Mouse (Mus musculus) forebrain, postnatal 0 days (tissue): ENCODE data around the gene Ttc30a1. TPM values are rescaled to one million over a fixed set of nuclear protein-coding genes. Genes with fewer than 3 reads are reported as not detected.
"Not testable (repeated sequence)": the region's sequence is repeated elsewhere in the genome, so short reads cannot be mapped to it uniquely, and the experiment has no call there.

Experiments
- ATAC-seq: fragments of 200-750 bp; cut with Nextera tagmentation; 2 replicates; pipeline ENCODE4 v1.8.0; 2017; ENCODE audit warnings: mild to moderate bottlenecking, moderate library complexity
- DNase-seq: peaks from one replicate; pipeline ENCODE4 v3.0.0-alpha.2; 2015
- H3K27ac ChIP-seq: fragments of 300-500 bp; sonication (generic); 2 replicates; pipeline ENCODE4 v1.5.1; 2014; ENCODE audit warnings: low read depth, mild to moderate bottlenecking, antibody characterized with exemption, low read length, moderate library complexity, mixed read lengths
- H3K27me3 ChIP-seq: fragments of 300-500 bp; sonication (generic); 2 replicates; pipeline ENCODE4 v1.6.1; 2014; ENCODE audit warnings: mild to moderate bottlenecking, low read length, mixed read lengths; ENCODE audit not compliant: insufficient read depth
- H3K36me3 ChIP-seq: fragments of 300-500 bp; sonication (generic); 2 replicates; pipeline ENCODE4 v1.6.1; 2014; ENCODE audit warnings: mild to moderate bottlenecking, moderate library complexity; ENCODE audit not compliant: insufficient read depth
- H3K4me1 ChIP-seq: fragments of 300-500 bp; sonication (generic); 2 replicates; pipeline ENCODE4 v1.6.1; 2014; ENCODE audit warnings: antibody characterized with exemption; ENCODE audit not compliant: insufficient read depth
- H3K4me2 ChIP-seq: fragments of 300-500 bp; sonication (generic); 2 replicates; pipeline ENCODE4 v1.6.1; 2014; ENCODE audit warnings: low read depth, mild to moderate bottlenecking, moderate library complexity
- H3K4me3 ChIP-seq: fragments of 300-500 bp; sonication (generic); 2 replicates; pipeline ENCODE4 v1.5.1; 2014; ENCODE audit warnings: low read depth, low read length, mixed read lengths
- H3K9ac ChIP-seq: fragments of 300-500 bp; sonication (generic); 2 replicates; pipeline ENCODE4 v1.6.1; 2014; ENCODE audit warnings: mild to moderate bottlenecking
- H3K9me3 ChIP-seq: fragments of 300-500 bp; sonication (generic); 2 replicates; pipeline ENCODE4 v1.6.1; 2016; ENCODE audit warnings: low read length
- CTCF ChIP-seq: sonication (generic); IDR thresholded peaks from 2 replicates; pipeline ENCODE4 v1.5.1; 2016; ENCODE audit warnings: antibody characterized with exemption, control low read depth, low read depth
- WGBS: fragments of 180-500 bp; shearing (Covaris S2); extraction: QIAGEN DNeasy Blood & Tissue Kit; methylation state at CpG from one replicate; pipeline ENCODE4 v1.1.7; 2014; 5-methylcytosine and 5-hydroxymethylcytosine counted together
- polyA plus RNA-seq: library from polyadenylated mRNA; unstranded; fragments of >200 nt; fragmentation: Nextera tagmentation; extraction: Ambion mirVana; gene quantifications from 2 replicates; pipeline ENCODE4 v1.2.1, GENCODE M21; 2015
- total RNA-seq: library from RNA; depleted of rRNA; stranded (reverse); fragments of >200 nt; gene quantifications from 2 replicates; pipeline ENCODE4 v1.2.3, GENCODE M21; 2014

Ttc30a1 gene
- total and polyA plus RNA-seq, 2 experiments from 2014 or later, result 4.8 to 10.9 TPM

GRCm38 (mm10) chr2:75959850-75960365 lies 21.9 kb downstream of the Ttc30a1 start:
- peak; percentile 52; the same call in 1 of the 2 replicates for ATAC-seq
- no peaks in the 10 kb centered on the region for H3K36me3 ChIP-seq

DNA sequence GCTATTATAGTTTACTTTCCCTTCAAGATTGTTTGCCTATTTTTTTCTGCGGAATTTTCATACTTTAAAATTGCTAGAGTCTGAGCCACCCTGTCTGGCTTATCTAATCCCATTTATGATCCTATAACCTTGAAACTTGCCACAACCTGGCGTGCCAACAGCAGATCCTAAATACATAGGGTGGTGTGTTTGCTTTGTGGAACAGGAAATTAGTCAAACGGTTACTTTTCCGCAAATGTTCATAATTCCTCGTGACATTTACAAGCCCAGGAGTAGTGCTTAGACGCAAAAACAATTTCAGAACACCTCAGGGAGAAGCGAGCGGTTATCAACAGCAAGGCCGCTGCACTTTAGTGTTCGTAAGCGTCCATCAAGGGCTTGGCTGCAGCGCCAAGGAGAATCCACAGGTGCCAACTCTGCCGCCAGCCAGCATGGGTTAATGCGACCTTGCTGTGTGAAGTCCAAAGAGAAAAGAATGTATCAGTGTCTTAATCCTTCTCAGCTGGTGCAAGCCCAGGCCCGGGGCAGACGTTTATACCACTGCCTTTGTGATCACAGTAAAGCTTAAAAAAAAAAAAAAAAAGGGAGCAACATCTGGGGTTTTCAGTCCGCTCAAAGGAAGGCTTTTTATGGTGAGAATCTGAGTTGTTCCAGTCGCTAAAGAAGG lies 22.5 kb downstream of the Ttc30a1 start:
- 0 out of 2 replicates have a peak overlapping the region, but pooled peaks have one; percentile 40 for H3K27ac ChIP-seq
- 25% methylated on average over 18 of the region's 18 CpGs for WGBS
- peak overlapping the region; percentile 42 for H3K4me2 ChIP-seq
- ATAC-seq (no peak), DNase-seq (no peak)
- H3K4me1 ChIP-seq, result peaks cover 15% of the 10 kb centered on the region
- no peak overlapping the region for H3K4me3 ChIP-seq
- no peaks in the 10 kb centered on the region for H3K9me3 ChIP-seq
- H3K36me3 ChIP-seq, result no peaks in the 10 kb centered on the region
- no peaks in the 10 kb centered on the region for H3K27me3 ChIP-seq
- TF ChIP-seq CTCF, result no peak
- 0 out of 2 replicates have a peak overlapping the region, but pooled peaks have one; percentile 10 for H3K9ac ChIP-seq

More at GRCm38 (mm10) chr2:75959850-75960365, 21.9 kb downstream of the Ttc30a1 start:
- 9% methylated on average over 15 of the region's 15 CpGs for WGBS
- H3K4me3 ChIP-seq, result no peak overlapping the region
- H3K27me3 ChIP-seq, result no peaks in the 10 kb centered on the region
- H3K27ac ChIP-seq, result peak overlapping the region; percentile 40
- no peak for TF ChIP-seq CTCF
- peaks cover 21% of the 10 kb centered on the region for H3K4me1 ChIP-seq
- H3K9ac ChIP-seq, result no peak overlapping the region
- no peaks in the 10 kb centered on the region for H3K9me3 ChIP-seq
- peak overlapping the region; percentile 42 for H3K4me2 ChIP-seq
- DNase-seq, result peak; percentile 65

- Histone ChIP-seq H3K4me3 (no peak overlapping the region), H3K27ac (no peak overlapping the region), H3K27me3 (no peaks in the 10 kb centered on the region), H3K4me1 (peaks cover 13% of the 10 kb centered on the region), H3K4me2 (no peak overlapping the region), H3K36me3 (no peaks in the 10 kb centered on the region), H3K9me3 (no peaks in the 10 kb centered on the region), H3K9ac (no peak overlapping the region)
- WGBS, result 50% methylated on average over 14 of the region's 14 CpGs
- DNase-seq, result no peak
- ATAC-seq, result no peak
- no peak for TF ChIP-seq CTCF
Observed at GRCm38 (mm10) chr2:75955709-75956108, 26.1 kb downstream of the Ttc30a1 start.

GRCm38 (mm10) chr2:75953320-75953719 lies 28.4 kb downstream of the Ttc30a1 start:
- Histone ChIP-seq H3K4me1 (no peaks in the 10 kb centered on the region), H3K36me3 (no peaks in the 10 kb centered on the region), H3K27me3 (no peaks in the 10 kb centered on the region), H3K4me2 (no peak overlapping the region), H3K4me3 (no peak overlapping the region), H3K9ac (no peak overlapping the region), H3K9me3 (no peaks in the 10 kb centered on the region), H3K27ac (no peak overlapping the region)
- TF ChIP-seq CTCF, result no peak
- WGBS, result 87% methylated on average over 5 of the region's 5 CpGs
- DNase-seq (no peak), ATAC-seq (no peak)

GRCm38 (mm10) chr2:75950685-75951084 lies 31.1 kb downstream of the Ttc30a1 start:
- 92% methylated on average over 8 of the region's 8 CpGs for WGBS
- H3K4me1 ChIP-seq, result no peaks in the 10 kb centered on the region
- H3K9ac ChIP-seq, result no peak overlapping the region
- no peak for TF ChIP-seq CTCF
- DNase-seq (no peak), ATAC-seq (no peak)
- no peaks in the 10 kb centered on the region for H3K9me3 ChIP-seq
- no peak overlapping the region for H3K27ac ChIP-seq
- no peaks in the 10 kb centered on the region for H3K27me3 ChIP-seq
- no peaks in the 10 kb centered on the region for H3K36me3 ChIP-seq
- H3K4me3 ChIP-seq, result no peak overlapping the region
- no peak overlapping the region for H3K4me2 ChIP-seq

DNA sequence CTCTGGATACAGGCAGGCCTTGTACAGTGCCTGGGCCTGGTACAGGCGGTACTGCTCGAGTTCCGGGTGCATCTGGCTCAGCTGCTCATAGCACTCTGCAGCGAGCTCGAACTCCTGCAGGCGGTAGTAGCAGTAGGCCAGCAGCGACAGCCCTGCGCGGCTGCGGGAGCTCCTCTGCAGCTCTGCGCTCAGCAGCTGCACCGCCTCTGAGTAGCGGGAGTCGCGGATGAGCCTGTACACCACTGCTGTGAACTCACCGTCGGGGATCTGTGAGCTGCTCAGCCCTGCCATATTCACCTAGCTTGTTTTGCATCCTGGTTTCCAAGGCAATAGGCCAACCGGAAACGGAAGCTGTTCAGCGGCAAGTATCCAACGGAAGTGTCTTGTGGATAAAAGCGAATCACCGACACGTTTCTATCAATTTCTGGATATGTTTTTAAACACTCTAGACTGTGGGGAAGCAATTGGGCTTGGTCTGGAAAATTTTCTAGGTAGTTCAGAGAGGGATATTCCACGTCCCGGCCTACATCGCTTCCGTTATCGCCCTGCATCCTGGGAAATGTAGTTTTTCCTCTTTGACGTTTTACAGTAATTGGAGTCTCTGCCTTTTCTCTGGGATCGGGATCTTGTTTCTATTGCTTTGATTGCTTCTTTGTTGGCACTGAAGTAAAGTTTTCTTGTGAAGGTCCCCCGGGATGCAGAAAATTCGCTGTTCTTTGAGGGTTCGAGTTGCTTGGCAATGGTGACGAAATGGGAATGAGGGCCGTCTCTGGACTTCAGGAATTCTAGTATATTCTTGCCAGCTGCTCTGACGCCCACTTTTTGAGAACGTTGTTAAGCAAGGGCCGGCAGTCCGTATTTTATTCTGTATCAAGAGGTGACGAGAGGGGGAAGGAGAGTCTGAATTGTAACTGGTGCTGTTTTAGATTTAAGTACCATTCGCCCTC lies 43.4 kb downstream of the Ttc30a1 start, which contains the start of gene Ttc30b:
Gene Ttc30b, minus strand, starts transcription at position 469 of the 947 bp plus-strand sequence.
- Histone ChIP-seq H3K9ac (peak within 1 kb of the TSS; percentile 64), H3K27me3 (no peaks in the 10 kb centered on the region), H3K27ac (peak within 1 kb of the TSS; percentile 92), H3K4me1 (no peaks in the 10 kb centered on the region), H3K9me3 (no peaks in the 10 kb centered on the region), H3K36me3 (no peaks in the 10 kb centered on the region), H3K4me3 (peak within 1 kb of the TSS; percentile 53), H3K4me2 (peak within 1 kb of the TSS; percentile 58)
- DNase-seq, result peak; percentile 94
- ATAC-seq, result peak; percentile 95
- TF ChIP-seq CTCF, result no peak
- 3% methylated on average over 38 of the region's 42 CpGs for WGBS

DNA sequence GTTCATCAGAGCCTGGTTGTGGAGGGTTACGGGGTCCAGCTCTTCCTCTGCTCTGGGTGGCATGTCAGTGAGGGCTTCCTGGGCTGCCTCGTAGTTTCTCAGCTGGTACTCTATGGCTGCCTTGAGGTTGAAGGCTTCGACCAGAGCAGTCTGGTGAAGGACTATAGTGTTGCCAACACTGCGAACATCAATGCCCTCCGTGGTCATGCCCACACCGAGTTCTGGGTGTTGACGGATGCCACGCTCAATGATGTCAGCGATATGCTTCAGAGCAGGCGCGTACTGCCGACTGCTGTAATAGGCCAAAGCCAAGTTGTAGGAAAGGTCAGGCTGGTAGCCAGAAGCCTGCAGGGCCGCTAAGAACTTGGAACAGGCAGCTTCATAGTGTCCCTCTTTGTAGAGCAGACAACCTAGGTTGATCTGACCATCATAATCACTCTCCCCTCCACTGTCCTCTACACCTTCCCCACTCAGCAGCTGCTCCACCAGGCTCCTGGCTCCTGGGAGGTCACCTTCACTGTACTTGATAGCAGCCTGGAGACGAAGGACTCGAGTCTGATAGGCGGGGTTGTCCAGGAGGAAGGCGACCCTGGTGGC lies 44.1 kb downstream of the Ttc30a1 start:
- not testable (repeated sequence) for H3K27ac ChIP-seq, DNase-seq
- 71% methylated on average over 15 of the region's 17 CpGs for WGBS

DNA sequence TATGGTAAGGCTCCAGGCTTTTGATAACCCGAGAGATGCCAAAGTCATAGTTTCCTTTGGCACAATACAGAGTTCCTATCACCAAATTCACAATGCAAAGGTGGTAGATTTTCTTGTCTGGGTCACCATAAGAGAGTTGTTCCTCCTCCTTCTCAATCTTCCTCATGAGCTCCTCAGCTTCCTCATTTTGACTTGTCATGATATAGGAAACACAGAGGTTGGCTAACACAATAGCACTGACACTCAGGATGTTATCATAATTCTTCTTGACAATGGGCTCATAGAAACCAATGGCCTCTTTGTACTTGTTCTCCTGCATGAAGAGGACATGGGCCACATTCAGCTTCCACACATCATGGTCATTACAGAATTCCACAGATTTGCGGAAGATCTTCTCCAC lies 45.1 kb downstream of the Ttc30a1 start:
- not testable (repeated sequence) for ATAC-seq, H3K4me1 ChIP-seq, DNase-seq, H3K27me3 ChIP-seq, H3K36me3 ChIP-seq, H3K9me3 ChIP-seq, H3K4me2 ChIP-seq, H3K9ac ChIP-seq, H3K27ac ChIP-seq, H3K4me3 ChIP-seq
- 86% methylated on average over 2 of the region's 2 CpGs for WGBS

More for the DNA sequence above, 44.1 kb downstream of the Ttc30a1 start:
- H3K4me2 ChIP-seq, result peak overlapping the region; percentile 58
- ATAC-seq, H3K27me3 ChIP-seq, H3K4me1 ChIP-seq, H3K36me3 ChIP-seq, H3K9me3 ChIP-seq: not testable (repeated sequence)
- peak overlapping the region; percentile 64 for H3K9ac ChIP-seq
- peak overlapping the region; percentile 53; the same call in 1 of the 2 replicates for H3K4me3 ChIP-seq
